Mouse (Mus musculus) fibroblast of lung, adult 2 months (primary cell): ENCODE measurements at regions not wholly inside any gene's neighbourhood (a gene's known extent, or its start where the extent isn't known, plus 50 kb on each side); places are given as distances from the start of the nearest gene placed in this dataset.

Experiments used
- DNase-seq: peaks from one replicate; pipeline ENCODE4 v3.0.0-alpha.2; 2011; ENCODE audit warnings: low read depth

GRCm38 (mm10) chr13:112002661-112003347, 194.0 kb upstream of the Map3k1 start:
- no peak for DNase-seq

GRCm38 (mm10) chr13:112003445-112003844, 194.7 kb upstream of the Map3k1 start:
- no peak for DNase-seq

- no peak for DNase-seq
Observed at GRCm38 (mm10) chr13:112004126-112004525, 195.3 kb upstream of the Map3k1 start.

GRCm38 (mm10) chr13:112005421-112005820, 196.6 kb upstream of the Map3k1 start:
- DNase-seq = no peak

- no peak for DNase-seq
Observed at GRCm38 (mm10) chr13:112008806-112009205, 200.0 kb upstream of the Map3k1 start.

GRCm38 (mm10) chr13:112009288-112009687, 200.5 kb upstream of the Map3k1 start:
- no peak for DNase-seq

GRCm38 (mm10) chr13:112010464-112010863, 201.7 kb upstream of the Map3k1 start:
- DNase-seq = no peak

GRCm38 (mm10) chr13:112012640-112013039, 203.8 kb upstream of the Map3k1 start:
- DNase-seq = no peak

GRCm38 (mm10) chr13:112015083-112015482, 206.3 kb upstream of the Map3k1 start:
- DNase-seq = no peak

GRCm38 (mm10) chr13:112016280-112016679, 207.5 kb upstream of the Map3k1 start:
- no peak for DNase-seq

GRCm38 (mm10) chr13:112018497-112019281, 209.9 kb upstream of the Map3k1 start:
- DNase-seq = peak; percentile 65

GRCm38 (mm10) chr13:112019575-112019974, 210.8 kb upstream of the Map3k1 start:
- DNase-seq = no peak

- peak; percentile 44 for DNase-seq
Observed at GRCm38 (mm10) chr13:112023171-112023570, 214.4 kb upstream of the Map3k1 start.

- DNase-seq = no peak
Observed at GRCm38 (mm10) chr13:112024667-112025585, 216.1 kb upstream of the Map3k1 start.

- no peak for DNase-seq
Observed at GRCm38 (mm10) chr13:112025586-112025950, 216.8 kb upstream of the Map3k1 start.

GRCm38 (mm10) chr13:112027736-112028135, 218.9 kb upstream of the Map3k1 start:
- no peak for DNase-seq

- DNase-seq = no peak
Observed at GRCm38 (mm10) chr13:112031061-112031460, 222.3 kb upstream of the Map3k1 start.

GRCm38 (mm10) chr13:112031631-112032320, 223.0 kb upstream of the Map3k1 start:
- no peak for DNase-seq

- DNase-seq = no peak
Observed at GRCm38 (mm10) chr13:112037731-112038380, 229.1 kb upstream of the Map3k1 start.

- DNase-seq = no peak
Observed at GRCm38 (mm10) chr13:112038556-112039304, 229.9 kb upstream of the Map3k1 start.
